Mouse (Mus musculus): ENCODE data around the gene Zswim1.
"Not testable (repeated sequence)": the region's sequence is repeated elsewhere in the genome, so short reads cannot be mapped to it uniquely, and the experiment has no call there.

Gene Zswim1

GRCm38 (mm10) chr2:164827146-164827850 lies 4.8 kb downstream of the Zswim1 start:
- no peak for DNase-seq (ENCODE audit: low read depth in 2 of 2, low spot score in 2 of 2)

- DNase-seq (ENCODE audit: low read depth in 2 of 2, low spot score in 2 of 2), result no peak
These were observed 6.0 kb downstream of the Zswim1 start, which contains the start of gene Spata25 for GRCm38 (mm10) chr2:164828437-164828836. Gene Spata25 (minus strand): TSS chr2:164828537.

GRCm38 (mm10) chr2:164829090-164829489 lies 6.6 kb downstream of the Zswim1 start:
- DNase-seq (ENCODE audit: low read depth in 2 of 2, low spot score in 2 of 2), result no peak

GRCm38 (mm10) chr2:164831029-164831428 lies 8.5 kb downstream of the Zswim1 start:
- DNase-seq (ENCODE audit: low read depth in 2 of 2, low spot score in 2 of 2), result no peak

GRCm38 (mm10) chr2:164832032-164832747 lies 9.7 kb downstream of the Zswim1 start:
- no peak for DNase-seq (ENCODE audit: low read depth in 2 of 2, low spot score in 2 of 2)

- DNase-seq (ENCODE audit: low read depth in 2 of 2, low spot score in 2 of 2), result peak; percentile 68 to 77
These were observed 10.3 kb downstream of the Zswim1 start, which contains the start of gene Ctsa for GRCm38 (mm10) chr2:164832748-164833301. Gene Ctsa (plus strand): TSS chr2:164832873.

GRCm38 (mm10) chr2:164833314-164833959 lies 11.0 kb downstream of the Zswim1 start, which contains the start of gene Neurl2:
Gene Neurl2 (minus strand): TSS chr2:164833456.
- peak; percentile 81 to 85 for DNase-seq (ENCODE audit: low read depth in 2 of 2, low spot score in 2 of 2)

GRCm38 (mm10) chr2:164834531-164834930 lies 12.0 kb downstream of the Zswim1 start:
- DNase-seq (ENCODE audit: low read depth in 2 of 2, low spot score in 2 of 2), result no peak

- no peak for DNase-seq (ENCODE audit: low read depth in 2 of 2, low spot score in 2 of 2)
These were observed 12.7 kb downstream of the Zswim1 start for GRCm38 (mm10) chr2:164835164-164835563.

- DNase-seq (ENCODE audit: low read depth in 2 of 2, low spot score in 2 of 2), result peak in 1 of 2 experiments; percentile 34
These were observed 23.3 kb downstream of the Zswim1 start for GRCm38 (mm10) chr2:164845782-164846181.

- no peak for DNase-seq (ENCODE audit: low read depth in 2 of 2, low spot score in 2 of 2)
These were observed 27.6 kb downstream of the Zswim1 start for GRCm38 (mm10) chr2:164850061-164850460.

- DNase-seq (ENCODE audit: low read depth in 2 of 2, low spot score in 2 of 2), result not testable (repeated sequence)
These were observed 33.1 kb downstream of the Zswim1 start for GRCm38 (mm10) chr2:164855572-164855971.

- no peak for DNase-seq (ENCODE audit: low read depth in 2 of 2, low spot score in 2 of 2)
These were observed 34.0 kb downstream of the Zswim1 start for GRCm38 (mm10) chr2:164856309-164857100.

GRCm38 (mm10) chr2:164857101-164857821 lies 34.8 kb downstream of the Zswim1 start, which contains the start of gene Pltp:
Gene Pltp (minus strand): TSS chr2:164857711.
- peak in 1 of 2 experiments; percentile 36 for DNase-seq (ENCODE audit: low read depth in 2 of 2, low spot score in 2 of 2)

GRCm38 (mm10) chr2:164857842-164858553 lies 35.5 kb downstream of the Zswim1 start:
- DNase-seq (ENCODE audit: low read depth in 2 of 2, low spot score in 2 of 2), result no peak

- no peak for DNase-seq (ENCODE audit: low read depth in 2 of 2, low spot score in 2 of 2)
These were observed 36.7 kb downstream of the Zswim1 start for GRCm38 (mm10) chr2:164859155-164859554.

- no peak for DNase-seq (ENCODE audit: low read depth in 2 of 2, low spot score in 2 of 2)
These were observed 37.4 kb downstream of the Zswim1 start for GRCm38 (mm10) chr2:164859640-164860432.

GRCm38 (mm10) chr2:164861094-164861493 lies 38.6 kb downstream of the Zswim1 start:
- no peak for DNase-seq (ENCODE audit: low read depth in 2 of 2, low spot score in 2 of 2)
